Comparison of ENCODE assay signal across 13 mouse cellular contexts in genomic region chr16:20413870-20414331, GRCm38 (mm10). TPM values are rescaled to one million over a fixed set of nuclear protein-coding genes. Genes with fewer than 3 reads are reported as not detected.
DNase-seq lines count a peak whose midpoint lies in the region; ATAC-seq and TF ChIP-seq lines count a peak whose summit lies in the region.
"Had no signal": no experiment of that assay in that cellular context is flagged by ENCODE, and none has a peak within 500 bp of the region (broad histone marks: within the 10 kb centered on the region; RNA-seq: fewer than 3 reads in every experiment).

No protein-coding gene starts in this region.

- H3K4me3 ChIP-seq in CH12.LX (replicated peaks in 1 of 3; ENCODE audit: low read depth in 2 of 3, low read length in 2 of 3, poor library complexity in 1 of 3): no peak overlapping the region
- no peak overlapping the region for H3K4me3 ChIP-seq in kidney, embryonic 15.5 days (replicated peaks)

- dilution Hi-C loops in CH12.LX (cut with MboI; ENCODE audit: extremely low pct_ligation_motif_present, extremely low pct_unique_long_range_greater_than_20kb, low sequenced_read_pairs): no loop called here

- no peak for ATAC-seq in kidney, embryonic 15.5 days (replicated peaks; ENCODE audit: low FRiP score)
- ATAC-seq: forebrain, embryonic 14.5 days had no signal

- TF ChIP-seq RAD21 in CH12.LX (IDR thresholded peaks at IDR 0.05; ENCODE audit: low read depth, low read length): no peak

- WGBS in large intestine, adult 2 months: 23% methylated on average over 2 of the region's 2 CpGs
- 79% methylated on average over 2 of the region's 2 CpGs for WGBS in kidney, embryonic 15.5 days

- no peaks in the 10 kb centered on the region for H3K9me3 ChIP-seq in CH12.LX (replicated peaks; ENCODE audit: low read length)
- H3K9me3 ChIP-seq in kidney, embryonic 15.5 days (replicated peaks): no peaks in the 10 kb centered on the region

- TF ChIP-seq EP300 in CH12.LX (IDR thresholded peaks at IDR 0.05; ENCODE audit: low read length): no peak

- H3K27me3 ChIP-seq in CH12.LX (replicated peaks): no peaks in the 10 kb centered on the region
- no peaks in the 10 kb centered on the region for H3K27me3 ChIP-seq in kidney, embryonic 15.5 days

- no peak overlapping the region for H3K27ac ChIP-seq in CH12.LX (ENCODE audit: insufficient read depth, low read depth)
- H3K27ac ChIP-seq in kidney, embryonic 15.5 days: no peak overlapping the region

- peak; percentile 23 for DNase-seq in heart, adult 8-10 months (ENCODE audit: low spot score)
- DNase-seq in heart, postnatal 4 days: no peak
- DNase-seq in CH12.LX (ENCODE audit: extremely low read depth): peak; percentile 32
- DNase-seq in large intestine, adult 2 months (ENCODE audit: low read depth, low spot score): peak; percentile 24
- DNase-seq in lung, postnatal 4 days: peak; percentile 27 to 28
- no peak for DNase-seq in frontal cortex, postnatal 36 days (ENCODE audit: low spot score in 2 of 2)
- no peak for DNase-seq in T-cell, adult 2 months (ENCODE audit: low spot score)
- DNase-seq: cerebellum, postnatal 25 days; gastrocnemius, postnatal 36 days; kidney, postnatal 14 days; thymus, adult 2 months had no signal

- peaks cover 0 to 7% of the 10 kb centered on the region in 2 experiments; a peak in 1 of 4 replicates for H3K4me1 ChIP-seq in CH12.LX (ENCODE audit: control insufficient read depth in 1 of 2, insufficient read depth in 2 of 2)
- H3K4me1 ChIP-seq in kidney, embryonic 15.5 days: no peaks in the 10 kb centered on the region

- in situ Hi-C loops in CH12.LX (cut with MboI; ENCODE audit: low pct_ligation_motif_present, low pct_unique_long_range_greater_than_20kb, low sequenced_read_pairs): no loop called here

- no peaks in the 10 kb centered on the region for H3K79me2 ChIP-seq in CH12.LX (replicated peaks; ENCODE audit: control insufficient read depth, extremely low read depth, insufficient read depth, poor library complexity, severe bottlenecking)

- TF ChIP-seq CTCF in CH12.LX (conservative IDR thresholded peaks at IDR 0.05 in 1 of 2, IDR thresholded peaks at IDR 0.05 in 1 of 2; ENCODE audit: low read depth in 2 of 2, low read length in 2 of 2): no peak

- no peak for TF ChIP-seq POLR2A in CH12.LX (IDR thresholded peaks at IDR 0.05; ENCODE audit: low read depth, low read length)

- no peak overlapping the region for H3K4me2 ChIP-seq in CH12.LX (ENCODE audit: insufficient read depth, low read depth, poor library complexity, severe bottlenecking)
- H3K4me2 ChIP-seq in kidney, embryonic 15.5 days: no peak overlapping the region

- H3K36me3 ChIP-seq in CH12.LX (replicated peaks in 1 of 2; ENCODE audit: control insufficient read depth in 1 of 2, insufficient read depth in 1 of 2, low read length in 1 of 2): peaks cover 0 to 63% of the 10 kb centered on the region in 2 experiments
- peaks cover 19% of the 10 kb centered on the region for H3K36me3 ChIP-seq in kidney, embryonic 15.5 days

- H3K9ac ChIP-seq in CH12.LX (ENCODE audit: insufficient read depth, low read depth): no peak overlapping the region
- no peak overlapping the region for H3K9ac ChIP-seq in kidney, embryonic 15.5 days

TF ChIP-seq in CH12.LX, 34 proteins besides CTCF, POLR2A, EP300 and RAD21:
- TF ChIP-seq ZKSCAN1 (IDR thresholded peaks at IDR 0.05; ENCODE audit: borderline replicate concordance, low read depth, low read length) (no peak), NRF1 (IDR thresholded peaks at IDR 0.05; ENCODE audit: low read depth, low read length) (no peak), MAX (IDR thresholded peaks at IDR 0.05; ENCODE audit: low read length) (no peak), JUN (IDR thresholded peaks at IDR 0.05; ENCODE audit: insufficient read depth, low read depth, low read length) (no peak), MAZ (IDR thresholded peaks at IDR 0.05; ENCODE audit: low read depth, low read length) (no peak), USF1 (IDR thresholded peaks at IDR 0.05; ENCODE audit: low read depth, low read length) (no peak; the same call in 1 of the 2 replicates), MYC (IDR thresholded peaks at IDR 0.05; ENCODE audit: low read depth, low read length) (no peak), KAT2A (IDR thresholded peaks at IDR 0.05; ENCODE audit: insufficient replicate concordance, low read length) (no peak), ELF1 (IDR thresholded peaks at IDR 0.05; ENCODE audit: low read depth, low read length) (no peak), NELFE (IDR thresholded peaks at IDR 0.05; ENCODE audit: low read depth, low read length) (no peak), ZNF384 (IDR thresholded peaks at IDR 0.05; ENCODE audit: low read depth, low read length) (no peak), TCF12 (IDR thresholded peaks at IDR 0.05; ENCODE audit: low read depth, low read length) (no peak)

RNA-seq across cellular contexts. Expression of gene Abcc5, which starts 12.3 kb away (rescaled TPM):
- 10 to 100 TPM; 26.5 to 31.1 (median 27.8) TPM for total RNA-seq in heart, adult 8-10 months (2022)
- total RNA-seq in heart, postnatal 4 days (2021): 10 to 100 TPM; 56.2 to 58.6 TPM
- total RNA-seq in CH12.LX (2012; rRNA removed) (21.0 and 23.4 TPM in 2 replicates), CH12.LX (2014; rRNA removed) (23.8 and 27.1 TPM in 2 replicates)
- polyA plus RNA-seq in CH12.LX (2012; ENCODE audit: insufficient read length, low read depth): 25.8 and 28.6 TPM in 2 replicates
- polyA plus RNA-seq in large intestine, adult 2 months (2012; rRNA removed): 15.0 and 22.3 TPM in 2 replicates
- 56.1 and 63.1 TPM in 2 replicates for polyA plus RNA-seq in kidney, embryonic 15.5 days (2015; fragmentation: Nextera tagmentation; extraction: Ambion mirVana)

Comparison
In these comparisons a context has a peak if more than half of its experiments do, and no peak if none do; other contexts are left out.
1. DNase-seq: peak in heart, adult 8-10 months (single experiment), CH12.LX (single experiment), large intestine, adult 2 months (single experiment) and lung, postnatal 4 days (2 of 2); none in heart, postnatal 4 days (single experiment), frontal cortex, postnatal 36 days (0 of 2) and T-cell, adult 2 months (single experiment).